Mouse (Mus musculus): ENCODE data around the gene Lingo2.

Gene Lingo2

GRCm38 (mm10) chr4:36540664-36541360 lies 410.7 kb downstream of the Lingo2 start:
- no peak for DNase-seq (ENCODE audit: low read depth, low spot score)

- DNase-seq (ENCODE audit: low read depth, low spot score) = no peak
Observed at GRCm38 (mm10) chr4:36533895-36534294, 417.7 kb downstream of the Lingo2 start.

- no peak for DNase-seq (ENCODE audit: low read depth, low spot score)
Observed at GRCm38 (mm10) chr4:36490255-36490654, 461.3 kb downstream of the Lingo2 start.

- no peak for DNase-seq (ENCODE audit: low read depth, low spot score)
Observed at GRCm38 (mm10) chr4:36435211-36435610, 516.3 kb downstream of the Lingo2 start.

GRCm38 (mm10) chr4:36426192-36426591 lies 525.4 kb downstream of the Lingo2 start:
- no peak for DNase-seq (ENCODE audit: low read depth, low spot score)

GRCm38 (mm10) chr4:36407350-36407749 lies 544.2 kb downstream of the Lingo2 start:
- no peak for DNase-seq (ENCODE audit: low read depth, low spot score)

GRCm38 (mm10) chr4:36368925-36369324 lies 582.6 kb downstream of the Lingo2 start:
- DNase-seq (ENCODE audit: low read depth, low spot score) = no peak

GRCm38 (mm10) chr4:36354401-36354800 lies 597.1 kb downstream of the Lingo2 start:
- DNase-seq (ENCODE audit: low read depth, low spot score) = no peak

GRCm38 (mm10) chr4:36331741-36332140 lies 619.8 kb downstream of the Lingo2 start:
- DNase-seq (ENCODE audit: low read depth, low spot score) = no peak

- no peak for DNase-seq (ENCODE audit: low read depth, low spot score)
Observed at GRCm38 (mm10) chr4:36325603-36326002, 625.9 kb downstream of the Lingo2 start.

GRCm38 (mm10) chr4:36313067-36313466 lies 638.5 kb downstream of the Lingo2 start:
- no peak for DNase-seq (ENCODE audit: low read depth, low spot score)

GRCm38 (mm10) chr4:36311431-36311830 lies 640.1 kb downstream of the Lingo2 start:
- no peak for DNase-seq (ENCODE audit: low read depth, low spot score)

GRCm38 (mm10) chr4:36305228-36305627 lies 646.3 kb downstream of the Lingo2 start:
- no peak for DNase-seq (ENCODE audit: low read depth, low spot score)

GRCm38 (mm10) chr4:36289701-36290053 lies 661.9 kb downstream of the Lingo2 start:
- DNase-seq (ENCODE audit: low read depth, low spot score) = no peak

- peak; percentile 47 for DNase-seq (ENCODE audit: low read depth, low spot score)
Observed at GRCm38 (mm10) chr4:36288813-36289700, 662.5 kb downstream of the Lingo2 start.

GRCm38 (mm10) chr4:36262436-36263169 lies 688.9 kb downstream of the Lingo2 start:
- no peak for DNase-seq (ENCODE audit: low read depth, low spot score)

GRCm38 (mm10) chr4:36186231-36186922 lies 765.2 kb downstream of the Lingo2 start:
- DNase-seq (ENCODE audit: low read depth, low spot score) = peak; percentile 13

GRCm38 (mm10) chr4:36183643-36184042 lies 767.9 kb downstream of the Lingo2 start:
- no peak for DNase-seq (ENCODE audit: low read depth, low spot score)

- no peak for DNase-seq (ENCODE audit: low read depth, low spot score)
Observed at GRCm38 (mm10) chr4:36170099-36170498, 781.4 kb downstream of the Lingo2 start.

- DNase-seq (ENCODE audit: low read depth, low spot score) = no peak
Observed at GRCm38 (mm10) chr4:36131341-36131740, 820.2 kb downstream of the Lingo2 start.

GRCm38 (mm10) chr4:36095482-36095881 lies 856.1 kb downstream of the Lingo2 start:
- DNase-seq (ENCODE audit: low read depth, low spot score) = no peak

Measured in retina, postnatal 7 days (tissue).